Mouse (Mus musculus) limb, embryonic 10.5 days (tissue): ENCODE measurements around the gene Sema3a. TPM values are rescaled to one million over a fixed set of nuclear protein-coding genes. Genes with fewer than 3 reads are reported as not detected.
"Not testable (repeated sequence)": the region's sequence is repeated elsewhere in the genome, so short reads cannot be mapped to it uniquely, and the experiment has no call there.

Experiments used
- DNase-seq: peaks from one replicate; pipeline ENCODE4 v3.0.0-alpha.2; 2017; ENCODE audit warnings: low spot score
- H3K27ac ChIP-seq: fragments of 300-500 bp; sonication (generic); 2 replicates; pipeline ENCODE4 v1.5.1; 2016; ENCODE audit warnings: mild to moderate bottlenecking
- H3K27me3 ChIP-seq: fragments of 300-500 bp; sonication (generic); 2 replicates; pipeline ENCODE4 v1.6.1; 2016; ENCODE audit warnings: low read depth, mild to moderate bottlenecking; ENCODE audit not compliant: poor library complexity, severe bottlenecking
- H3K36me3 ChIP-seq: fragments of 300-500 bp; sonication (generic); 2 replicates; pipeline ENCODE4 v1.6.1; 2016; ENCODE audit warnings: mild to moderate bottlenecking, moderate library complexity
- H3K4me1 ChIP-seq: fragments of 300-500 bp; sonication (generic); 2 replicates; pipeline ENCODE4 v1.6.1; 2016
- H3K4me3 ChIP-seq: fragments of 300-500 bp; sonication (generic); 2 replicates; pipeline ENCODE4 v1.5.1; 2016; ENCODE audit warnings: mild to moderate bottlenecking, moderate library complexity
- H3K9me3 ChIP-seq: fragments of 300-500 bp; sonication (generic); replicated peaks from 2 replicates; pipeline ENCODE4 v1.6.1; 2016; ENCODE audit warnings: mild to moderate bottlenecking
- WGBS: fragments of 180-500 bp; shearing (Covaris S2); methylation state at CpG from one replicate; pipeline ENCODE4 v1.1.7; 2016; 5-methylcytosine and 5-hydroxymethylcytosine counted together
- polyA plus RNA-seq: library from polyadenylated mRNA; unstranded; fragments of >200 nt; fragmentation: Nextera tagmentation; extraction: Ambion mirVana; gene quantifications from 2 replicates; pipeline ENCODE4 v1.2.1, GENCODE M21; 2016

Gene Sema3a
- polyA plus RNA-seq, 1 experiment from 2014 or later, result 52.1 TPM

- Histone ChIP-seq H3K9me3 (no peaks in the 10 kb centered on the region), H3K36me3 (peaks cover 7% of the 10 kb centered on the region; the same call in 1 of the 2 replicates), H3K27me3 (no peaks in the 10 kb centered on the region), H3K27ac (no peak overlapping the region), H3K4me1 (peaks cover 5% of the 10 kb centered on the region; the same call in 1 of the 2 replicates), H3K4me3 (no peak overlapping the region)
- no peak for DNase-seq
- 64% methylated on average over 2 of the region's 2 CpGs for WGBS
These were observed 422.4 kb downstream of the Sema3a start for GRCm38 (mm10) chr5:13547472-13548209.

GRCm38 (mm10) chr5:13548210-13548554 lies 423.0 kb downstream of the Sema3a start:
- Histone ChIP-seq H3K4me3 (no peak overlapping the region), H3K4me1 (peaks cover 5% of the 10 kb centered on the region; the same call in 1 of the 2 replicates), H3K9me3 (no peaks in the 10 kb centered on the region), H3K27me3 (no peaks in the 10 kb centered on the region), H3K27ac (no peak overlapping the region), H3K36me3 (peaks cover 7% of the 10 kb centered on the region; the same call in 1 of the 2 replicates)
- DNase-seq, result no peak
- WGBS, result 75% methylated on average over 1 of the region's 1 CpGs

GRCm38 (mm10) chr5:13549080-13549479 lies 423.9 kb downstream of the Sema3a start:
- DNase-seq, result no peak
- H3K36me3 ChIP-seq, result peaks cover 7% of the 10 kb centered on the region; the same call in 1 of the 2 replicates
- H3K4me1 ChIP-seq, result peaks cover 5% of the 10 kb centered on the region; the same call in 1 of the 2 replicates
- H3K27ac ChIP-seq, result no peak overlapping the region
- H3K27me3 ChIP-seq, result no peaks in the 10 kb centered on the region
- no peaks in the 10 kb centered on the region for H3K9me3 ChIP-seq
- no peak overlapping the region for H3K4me3 ChIP-seq
- 86% methylated on average over 5 of the region's 5 CpGs for WGBS

- no peak overlapping the region for H3K27ac ChIP-seq
- no peaks in the 10 kb centered on the region for H3K9me3 ChIP-seq
- H3K4me1 ChIP-seq, result peaks cover 5% of the 10 kb centered on the region; the same call in 1 of the 2 replicates
- peaks cover 7% of the 10 kb centered on the region; the same call in 1 of the 2 replicates for H3K36me3 ChIP-seq
- no peak for DNase-seq
- H3K27me3 ChIP-seq, result no peaks in the 10 kb centered on the region
- no peak overlapping the region for H3K4me3 ChIP-seq
- WGBS, result 77% methylated on average over 1 of the region's 1 CpGs
These were observed 425.7 kb downstream of the Sema3a start for GRCm38 (mm10) chr5:13550953-13551352.

GRCm38 (mm10) chr5:13557257-13557656 lies 432.0 kb downstream of the Sema3a start:
- H3K4me3 ChIP-seq, result no peak overlapping the region
- H3K4me1 ChIP-seq, result no peaks in the 10 kb centered on the region
- H3K27ac ChIP-seq, result no peak overlapping the region
- H3K36me3 ChIP-seq, result 0 out of 2 replicates have a peak, but pooled peaks cover 2% of the 10 kb centered on the region
- WGBS, result 81% methylated on average over 4 of the region's 4 CpGs
- H3K27me3 ChIP-seq, result no peaks in the 10 kb centered on the region
- no peaks in the 10 kb centered on the region for H3K9me3 ChIP-seq
- DNase-seq, result no peak

- Histone ChIP-seq H3K36me3 (peaks cover 11% of the 10 kb centered on the region), H3K9me3 (no peaks in the 10 kb centered on the region), H3K4me3 (no peak overlapping the region), H3K4me1 (no peaks in the 10 kb centered on the region), H3K27me3 (no peaks in the 10 kb centered on the region), H3K27ac (no peak overlapping the region)
- no peak for DNase-seq
- 87% methylated on average over 3 of the region's 3 CpGs for WGBS
These were observed 448.7 kb downstream of the Sema3a start for GRCm38 (mm10) chr5:13573867-13574266.

- Histone ChIP-seq H3K27ac (no peak overlapping the region), H3K4me3 (no peak overlapping the region), H3K9me3 (no peaks in the 10 kb centered on the region), H3K36me3 (0 out of 2 replicates have a peak, but pooled peaks cover 2% of the 10 kb centered on the region), H3K27me3 (no peaks in the 10 kb centered on the region), H3K4me1 (no peaks in the 10 kb centered on the region)
- WGBS, result 86% methylated on average over 2 of the region's 2 CpGs
- DNase-seq, result no peak
These were observed 453.9 kb downstream of the Sema3a start for GRCm38 (mm10) chr5:13579123-13579522.

- H3K9me3 ChIP-seq, result no peaks in the 10 kb centered on the region
- no peaks in the 10 kb centered on the region for H3K27me3 ChIP-seq
- no peak overlapping the region for H3K4me3 ChIP-seq
- no peaks in the 10 kb centered on the region for H3K4me1 ChIP-seq
- H3K36me3 ChIP-seq, result 0 out of 2 replicates have a peak, but pooled peaks cover 2% of the 10 kb centered on the region
- no peak for DNase-seq
- no peak overlapping the region for H3K27ac ChIP-seq
These were observed 460.5 kb downstream of the Sema3a start for GRCm38 (mm10) chr5:13585559-13586207.

GRCm38 (mm10) chr5:13594422-13594821 lies 469.2 kb downstream of the Sema3a start:
- no peaks in the 10 kb centered on the region for H3K9me3 ChIP-seq
- no peak overlapping the region for H3K4me3 ChIP-seq
- no peaks in the 10 kb centered on the region for H3K27me3 ChIP-seq
- DNase-seq, result no peak
- no peaks in the 10 kb centered on the region for H3K4me1 ChIP-seq
- H3K27ac ChIP-seq, result no peak overlapping the region
- peaks cover 5% of the 10 kb centered on the region for H3K36me3 ChIP-seq
- WGBS, result 94% methylated on average over 2 of the region's 2 CpGs

- no peak overlapping the region for H3K27ac ChIP-seq
- H3K4me1 ChIP-seq, result peaks cover 4% of the 10 kb centered on the region; the same call in 1 of the 2 replicates
- H3K36me3 ChIP-seq, result no peaks in the 10 kb centered on the region
- no peaks in the 10 kb centered on the region for H3K9me3 ChIP-seq
- no peak for DNase-seq
- no peaks in the 10 kb centered on the region for H3K27me3 ChIP-seq
- no peak overlapping the region for H3K4me3 ChIP-seq
- 68% methylated on average over 1 of the region's 1 CpGs for WGBS
These were observed 486.4 kb downstream of the Sema3a start for GRCm38 (mm10) chr5:13611631-13612030.

GRCm38 (mm10) chr5:13612088-13612487 lies 486.9 kb downstream of the Sema3a start:
- H3K9me3 ChIP-seq, result no peaks in the 10 kb centered on the region
- WGBS, result 64% methylated on average over 2 of the region's 2 CpGs
- no peak for DNase-seq
- H3K36me3 ChIP-seq, result no peaks in the 10 kb centered on the region
- H3K4me3 ChIP-seq, result no peak overlapping the region
- peaks cover 4% of the 10 kb centered on the region; the same call in 1 of the 2 replicates for H3K4me1 ChIP-seq
- no peaks in the 10 kb centered on the region for H3K27me3 ChIP-seq
- no peak overlapping the region for H3K27ac ChIP-seq

GRCm38 (mm10) chr5:13614575-13614974 lies 489.4 kb downstream of the Sema3a start:
- not testable (repeated sequence) for H3K27me3 ChIP-seq, H3K4me3 ChIP-seq, H3K27ac ChIP-seq, H3K4me1 ChIP-seq, H3K9me3 ChIP-seq, H3K36me3 ChIP-seq, DNase-seq
- 94% methylated on average over 7 of the region's 7 CpGs for WGBS

- H3K4me3 ChIP-seq, result no peak overlapping the region
- 78% methylated on average over 2 of the region's 2 CpGs for WGBS
- no peak for DNase-seq
- H3K27ac ChIP-seq, result no peak overlapping the region
- H3K36me3 ChIP-seq, result no peaks in the 10 kb centered on the region
- H3K9me3 ChIP-seq, result no peaks in the 10 kb centered on the region
- peaks cover 4% of the 10 kb centered on the region; the same call in 1 of the 2 replicates for H3K4me1 ChIP-seq
- no peaks in the 10 kb centered on the region for H3K27me3 ChIP-seq
These were observed 490.7 kb downstream of the Sema3a start for GRCm38 (mm10) chr5:13615907-13616306.
